Mouse (Mus musculus) forebrain, embryonic 11.5 days (tissue): Measurements from ENCODE around the gene Stn1. TPM values are rescaled to one million over a fixed set of nuclear protein-coding genes. Genes with fewer than 3 reads are reported as not detected.

Experiments
- ATAC-seq: fragments of 200-750 bp; cut with Nextera tagmentation; replicated peaks from 2 replicates; pipeline ENCODE4 v1.8.0; 2017; ENCODE audit warnings: moderate TSS enrichment; ENCODE audit not compliant: low FRiP score
- DNase-seq: peaks from one replicate; pipeline ENCODE4 v3.0.0-alpha.2; 2017; ENCODE audit warnings: low spot score
- H3K27ac ChIP-seq: fragments of 300-500 bp; sonication (generic); 2 replicates; pipeline ENCODE4 v1.5.1; 2014; ENCODE audit warnings: low read depth, low read length
- H3K27me3 ChIP-seq: fragments of 300-500 bp; sonication (generic); 2 replicates; pipeline ENCODE4 v1.6.1; 2014; ENCODE audit warnings: mild to moderate bottlenecking, low read length, mixed read lengths; ENCODE audit not compliant: control insufficient read depth, insufficient read depth
- H3K36me3 ChIP-seq: fragments of 300-500 bp; sonication (generic); 2 replicates; pipeline ENCODE4 v1.6.1; 2014; ENCODE audit warnings: mild to moderate bottlenecking, low read length, moderate library complexity, mixed read lengths; ENCODE audit not compliant: control insufficient read depth, insufficient read depth
- H3K4me1 ChIP-seq: fragments of 300-500 bp; sonication (generic); replicated peaks from 2 replicates; pipeline ENCODE4 v1.6.1; 2014; ENCODE audit warnings: low read length, mixed read lengths; ENCODE audit not compliant: control insufficient read depth, insufficient read depth
- H3K4me2 ChIP-seq: fragments of 300-500 bp; sonication (generic); 2 replicates; pipeline ENCODE4 v1.6.1; 2014; ENCODE audit warnings: low read depth, mild to moderate bottlenecking, low read length, moderate library complexity, mixed read lengths; ENCODE audit not compliant: severe bottlenecking
- H3K4me3 ChIP-seq: fragments of 300-500 bp; sonication (generic); 2 replicates; pipeline ENCODE4 v1.5.1; 2014; ENCODE audit warnings: low read depth, low read length
- H3K9ac ChIP-seq: fragments of 300-500 bp; sonication (generic); 2 replicates; pipeline ENCODE4 v1.6.1; 2014; ENCODE audit warnings: low read length
- H3K9me3 ChIP-seq: fragments of 300-500 bp; sonication (generic); 2 replicates; pipeline ENCODE4 v1.6.1; 2016; ENCODE audit warnings: low read length, mixed read lengths; ENCODE audit not compliant: control insufficient read depth
- WGBS: fragments of 180-500 bp; shearing (Covaris S2); extraction: QIAGEN DNeasy Blood & Tissue Kit; methylation state at CpG from one replicate; pipeline ENCODE4 v1.1.7; 2014; 5-methylcytosine and 5-hydroxymethylcytosine counted together
- polyA plus RNA-seq: library from polyadenylated mRNA; unstranded; fragments of >200 nt; fragmentation: Nextera tagmentation; extraction: Ambion mirVana; gene quantifications from 2 replicates; pipeline ENCODE4 v1.2.1, GENCODE M21; 2014

Stn1 gene
- polyA plus RNA-seq, 1 experiment from 2014 or later = 54.9 TPM

GRCm38 (mm10) chr19:47536521-47537299, 597 bp downstream of the Stn1 start:
- H3K36me3 ChIP-seq = peaks cover 6% of the 10 kb centered on the region
- H3K27ac ChIP-seq = peak overlapping the region; percentile 53; the same call in 1 of the 2 replicates

GRCm38 (mm10) chr19:47534131-47534530, 3.2 kb downstream of the Stn1 start:
- no peak overlapping the region for H3K9ac ChIP-seq
- WGBS = 78% methylated on average over 1 of the region's 1 CpGs
- ATAC-seq = no peak
- H3K4me1 ChIP-seq = peaks cover 7% of the 10 kb centered on the region
- H3K27ac ChIP-seq = no peak overlapping the region
- no peaks in the 10 kb centered on the region for H3K27me3 ChIP-seq
- peaks cover 6% of the 10 kb centered on the region for H3K36me3 ChIP-seq
- DNase-seq = no peak
- no peaks in the 10 kb centered on the region for H3K9me3 ChIP-seq
- no peak overlapping the region for H3K4me3 ChIP-seq
- no peak overlapping the region for H3K4me2 ChIP-seq

More at GRCm38 (mm10) chr19:47536521-47537299, 597 bp downstream of the Stn1 start:
- WGBS = 4% methylated on average over 39 of the region's 39 CpGs
- DNase-seq (peak; percentile 99), ATAC-seq (peak; percentile 96)
- Histone ChIP-seq H3K4me1 (peaks cover 7% of the 10 kb centered on the region), H3K4me2 (peak overlapping the region; percentile 79), H3K4me3 (peak overlapping the region; percentile 49), H3K27me3 (no peaks in the 10 kb centered on the region), H3K9me3 (no peaks in the 10 kb centered on the region), H3K9ac (peak overlapping the region; percentile 76)

- Histone ChIP-seq H3K9ac (no peak overlapping the region), H3K4me2 (no peak overlapping the region), H3K36me3 (peaks cover 6% of the 10 kb centered on the region), H3K4me1 (peaks cover 5% of the 10 kb centered on the region), H3K27ac (no peak overlapping the region), H3K9me3 (no peaks in the 10 kb centered on the region), H3K4me3 (no peak overlapping the region), H3K27me3 (no peaks in the 10 kb centered on the region)
- 86% methylated on average over 3 of the region's 3 CpGs for WGBS
- no peak for DNase-seq
- no peak for ATAC-seq
These were observed 4.9 kb downstream of the Stn1 start for GRCm38 (mm10) chr19:47532449-47532848.

- Histone ChIP-seq H3K9me3 (no peaks in the 10 kb centered on the region), H3K27ac (no peak overlapping the region), H3K36me3 (peaks cover 6% of the 10 kb centered on the region), H3K4me2 (no peak overlapping the region), H3K4me3 (no peak overlapping the region), H3K27me3 (no peaks in the 10 kb centered on the region), H3K9ac (no peak overlapping the region), H3K4me1 (peaks cover 3% of the 10 kb centered on the region)
- 80% methylated on average over 5 of the region's 5 CpGs for WGBS
- no peak for DNase-seq
- ATAC-seq = no peak
These were observed 6.0 kb downstream of the Stn1 start for GRCm38 (mm10) chr19:47531309-47531708.

GRCm38 (mm10) chr19:47526239-47526986, 10.9 kb downstream of the Stn1 start:
- H3K4me3 ChIP-seq = no peak overlapping the region
- no peaks in the 10 kb centered on the region for H3K27me3 ChIP-seq
- no peak overlapping the region for H3K4me2 ChIP-seq
- H3K9ac ChIP-seq = no peak overlapping the region
- WGBS = 78% methylated on average over 21 of the region's 21 CpGs
- ATAC-seq (no peak), DNase-seq (no peak)
- H3K36me3 ChIP-seq = no peaks in the 10 kb centered on the region; the same call in 1 of the 2 replicates
- H3K4me1 ChIP-seq = no peaks in the 10 kb centered on the region
- H3K27ac ChIP-seq = no peak overlapping the region
- no peaks in the 10 kb centered on the region for H3K9me3 ChIP-seq

- Histone ChIP-seq H3K4me3 (no peak overlapping the region), H3K9ac (no peak overlapping the region), H3K36me3 (no peaks in the 10 kb centered on the region; the same call in 1 of the 2 replicates), H3K9me3 (no peaks in the 10 kb centered on the region), H3K4me1 (no peaks in the 10 kb centered on the region), H3K4me2 (no peak overlapping the region), H3K27ac (no peak overlapping the region), H3K27me3 (no peaks in the 10 kb centered on the region)
- ATAC-seq (no peak), DNase-seq (no peak)
- 94% methylated on average over 8 of the region's 8 CpGs for WGBS
These were observed 12.4 kb downstream of the Stn1 start for GRCm38 (mm10) chr19:47524905-47525304.

- Histone ChIP-seq H3K27me3 (no peaks in the 10 kb centered on the region), H3K4me1 (no peaks in the 10 kb centered on the region), H3K9ac (no peak overlapping the region), H3K4me2 (no peak overlapping the region), H3K27ac (no peak overlapping the region), H3K36me3 (no peaks in the 10 kb centered on the region; the same call in 1 of the 2 replicates), H3K4me3 (no peak overlapping the region), H3K9me3 (no peaks in the 10 kb centered on the region)
- no peak for ATAC-seq
- WGBS = 93% methylated on average over 5 of the region's 5 CpGs
- DNase-seq = no peak
These were observed 15.9 kb downstream of the Stn1 start for GRCm38 (mm10) chr19:47521403-47521802.

- Histone ChIP-seq H3K4me2 (no peak overlapping the region), H3K27ac (no peak overlapping the region), H3K9ac (no peak overlapping the region), H3K9me3 (no peaks in the 10 kb centered on the region), H3K36me3 (no peaks in the 10 kb centered on the region; the same call in 1 of the 2 replicates), H3K27me3 (no peaks in the 10 kb centered on the region), H3K4me3 (no peak overlapping the region), H3K4me1 (no peaks in the 10 kb centered on the region)
- no peak for ATAC-seq
- WGBS = 88% methylated on average over 8 of the region's 8 CpGs
- no peak for DNase-seq
These were observed 18.0 kb downstream of the Stn1 start for GRCm38 (mm10) chr19:47519163-47519893.
